Mouse (Mus musculus) liver, adult 2 months (tissue): ENCODE data around the gene Arhgef28.

ENCODE experiments used
- CTCF ChIP-seq: fragments of 200-500 bp; IDR thresholded peaks from 2 replicates; pipeline ENCODE4 v1.5.1; 2011; ENCODE audit warnings: low read depth, low read length, control low read depth
- POLR2A ChIP-seq: fragments of 200-500 bp; IDR thresholded peaks from 2 replicates; pipeline ENCODE4 v1.6.1; 2011; ENCODE audit warnings: low read length, control low read depth; ENCODE audit not compliant: insufficient read depth; ENCODE audit errors: extremely low read depth

DNA sequence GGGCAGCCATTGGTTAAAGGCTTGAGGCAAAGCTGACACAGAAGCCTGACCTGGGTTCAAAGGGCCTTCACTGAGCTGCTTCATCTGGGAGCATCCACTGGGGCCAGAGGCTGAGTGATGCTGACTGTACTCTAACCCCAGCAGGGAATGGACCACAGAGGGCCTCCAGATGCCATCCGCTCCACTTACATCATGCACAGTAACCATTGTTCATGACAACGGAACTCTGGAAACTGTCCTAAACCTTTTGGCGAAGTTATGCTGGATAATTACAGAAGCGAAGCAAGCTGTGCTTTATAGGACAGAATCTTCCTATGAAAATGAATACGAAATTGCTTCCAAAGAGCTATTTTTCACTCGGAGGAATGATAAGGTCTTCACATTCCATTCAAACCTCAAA lies 219.5 kb downstream of the Arhgef28 start:
- TF ChIP-seq CTCF: no peak
- no peak for TF ChIP-seq POLR2A
